Mouse (Mus musculus) CD4-positive, CD25-positive, alpha-beta regulatory T cell, adult 4 months (primary cell): ENCODE results near the gene Ntf3. TPM values are rescaled to one million over a fixed set of nuclear protein-coding genes. Genes with fewer than 3 reads are reported as not detected.

Experiments
- ATAC-seq: one replicate; pipeline ENCODE4 v1.8.0; 2017
- polyA plus RNA-seq, 2 experiments: library from polyadenylated mRNA; unstranded; fragments of 100-300 nt; shearing (Covaris generic); gene quantifications; one replicate each; pipeline ENCODE4 v1.2.1; 2017

Gene Ntf3
- polyA plus RNA-seq, 2 experiments from 2014 or later = not detected

- ATAC-seq = no peak
Observed at GRCm38 (mm10) chr6:126155928-126156327, 10.8 kb downstream of the Ntf3 start.

DNA sequence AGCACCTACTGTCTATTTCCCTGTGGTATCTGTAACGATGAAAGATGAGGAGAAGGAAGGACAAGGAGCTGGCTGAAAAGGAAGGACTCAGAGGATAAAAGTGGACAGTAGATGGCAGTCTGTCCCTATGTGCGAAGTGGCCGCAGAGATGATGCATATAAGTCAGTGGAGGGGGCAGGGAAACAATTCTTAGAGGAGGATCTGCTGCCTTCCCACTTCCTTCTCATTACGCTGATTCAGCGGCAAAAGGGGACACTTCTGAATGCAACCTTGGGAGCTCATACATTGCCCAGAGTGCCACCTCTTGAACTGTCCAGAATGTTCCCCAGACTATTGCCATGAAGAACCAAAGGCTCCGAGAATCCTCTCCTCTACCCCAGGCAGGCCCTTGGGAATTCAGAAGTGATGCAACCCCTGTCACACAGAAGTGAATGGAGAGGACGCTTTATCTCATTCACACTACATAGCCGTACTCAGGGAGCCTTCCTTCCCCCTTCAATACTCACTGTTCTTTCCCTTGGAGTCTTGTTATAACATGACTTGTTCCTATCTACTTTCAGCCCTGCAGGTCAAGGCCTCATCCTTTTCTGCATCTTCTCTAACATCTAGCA lies 12.2 kb downstream of the Ntf3 start:
- no peak for ATAC-seq

- no peak for ATAC-seq
Observed at GRCm38 (mm10) chr6:126153154-126153553, 13.6 kb downstream of the Ntf3 start.

GRCm38 (mm10) chr6:126143659-126144058 lies 23.1 kb downstream of the Ntf3 start:
- ATAC-seq = no peak

DNA sequence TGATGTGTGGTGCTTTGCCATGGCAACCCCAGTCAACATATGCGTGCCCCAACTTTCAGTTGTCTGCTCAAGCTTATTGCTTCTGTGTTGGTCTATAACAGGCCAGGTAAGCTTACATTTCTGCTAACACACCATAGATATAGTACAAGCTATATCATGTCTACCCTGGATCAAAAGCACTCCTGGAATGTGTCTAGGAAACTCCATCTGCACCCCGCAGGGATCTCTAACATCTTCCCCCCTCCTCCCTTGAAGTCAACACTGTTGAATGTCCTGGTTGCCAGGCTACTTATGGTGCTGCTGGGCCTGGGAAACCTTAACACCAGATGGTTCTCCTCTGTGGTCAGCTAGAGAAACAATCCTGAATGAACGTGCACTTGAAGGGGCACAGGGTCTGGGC lies 24.0 kb downstream of the Ntf3 start:
- ATAC-seq = no peak

GRCm38 (mm10) chr6:126142021-126142554 lies 24.6 kb downstream of the Ntf3 start:
- ATAC-seq = no peak

- no peak for ATAC-seq
Observed at GRCm38 (mm10) chr6:126141472-126141871, 25.2 kb downstream of the Ntf3 start.

DNA sequence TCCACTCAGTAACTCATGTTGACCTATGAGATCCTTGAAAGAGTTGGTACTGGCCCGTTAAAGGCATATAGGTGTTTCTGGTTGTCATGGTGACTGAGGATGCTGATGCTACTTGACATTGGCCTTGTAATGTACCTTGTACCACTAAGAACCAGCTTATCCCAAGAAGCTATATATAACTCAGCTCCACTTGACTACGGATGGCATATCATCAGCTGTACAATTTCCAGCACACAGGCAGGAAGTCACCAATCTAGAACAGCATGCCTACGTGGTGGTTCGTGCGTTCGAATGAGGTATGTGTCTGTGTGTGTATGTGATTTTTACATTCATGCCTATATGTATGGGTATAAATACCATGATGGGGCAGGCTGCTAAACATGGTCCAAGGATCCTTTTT lies 25.7 kb downstream of the Ntf3 start:
- ATAC-seq = no peak

DNA sequence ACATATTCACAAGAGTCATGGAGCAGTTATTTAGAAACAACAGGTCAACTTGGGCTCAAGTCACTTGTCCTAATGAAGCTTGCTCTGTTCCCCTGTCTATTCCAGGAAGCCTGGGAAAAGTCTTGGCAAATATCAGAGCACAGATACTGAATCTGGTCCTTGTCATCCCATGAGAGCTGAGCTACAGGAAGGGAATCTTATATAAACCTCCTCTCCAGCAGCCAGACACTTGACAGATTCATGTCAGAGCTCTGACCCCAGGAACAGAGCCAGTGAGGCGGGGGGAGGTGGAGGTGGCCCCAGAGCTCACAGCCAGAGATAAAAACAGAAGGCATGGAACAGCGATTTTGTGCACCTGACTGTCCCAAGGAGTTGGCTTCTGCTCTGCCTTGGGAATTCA lies 26.3 kb downstream of the Ntf3 start:
- ATAC-seq = no peak

- ATAC-seq = no peak
Observed at GRCm38 (mm10) chr6:126134155-126134906, 32.4 kb downstream of the Ntf3 start.

DNA sequence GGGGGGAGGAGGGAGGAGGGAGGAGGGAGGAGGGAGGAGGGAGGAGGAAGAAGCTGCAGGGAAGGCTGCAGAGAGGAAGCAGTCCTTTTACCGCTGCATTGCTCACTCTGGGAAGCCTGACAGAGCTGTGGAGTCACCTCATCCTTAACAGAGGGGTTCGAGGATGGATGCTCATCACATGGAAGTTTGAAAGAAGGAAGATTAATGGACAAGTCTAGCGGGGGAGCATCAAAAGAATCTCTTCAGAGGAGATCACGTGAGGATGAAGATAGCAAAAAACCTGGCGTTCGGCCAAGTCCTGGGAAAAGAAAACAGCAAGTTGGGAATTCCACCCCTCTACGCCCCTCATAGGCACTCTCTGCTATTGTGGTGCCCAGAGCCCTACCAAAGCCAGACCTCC lies 38.5 kb downstream of the Ntf3 start:
- ATAC-seq = no peak

- no peak for ATAC-seq
Observed at GRCm38 (mm10) chr6:126118247-126118646, 48.5 kb downstream of the Ntf3 start.

GRCm38 (mm10) chr6:126117191-126117590 lies 49.5 kb downstream of the Ntf3 start:
- ATAC-seq = no peak

DNA sequence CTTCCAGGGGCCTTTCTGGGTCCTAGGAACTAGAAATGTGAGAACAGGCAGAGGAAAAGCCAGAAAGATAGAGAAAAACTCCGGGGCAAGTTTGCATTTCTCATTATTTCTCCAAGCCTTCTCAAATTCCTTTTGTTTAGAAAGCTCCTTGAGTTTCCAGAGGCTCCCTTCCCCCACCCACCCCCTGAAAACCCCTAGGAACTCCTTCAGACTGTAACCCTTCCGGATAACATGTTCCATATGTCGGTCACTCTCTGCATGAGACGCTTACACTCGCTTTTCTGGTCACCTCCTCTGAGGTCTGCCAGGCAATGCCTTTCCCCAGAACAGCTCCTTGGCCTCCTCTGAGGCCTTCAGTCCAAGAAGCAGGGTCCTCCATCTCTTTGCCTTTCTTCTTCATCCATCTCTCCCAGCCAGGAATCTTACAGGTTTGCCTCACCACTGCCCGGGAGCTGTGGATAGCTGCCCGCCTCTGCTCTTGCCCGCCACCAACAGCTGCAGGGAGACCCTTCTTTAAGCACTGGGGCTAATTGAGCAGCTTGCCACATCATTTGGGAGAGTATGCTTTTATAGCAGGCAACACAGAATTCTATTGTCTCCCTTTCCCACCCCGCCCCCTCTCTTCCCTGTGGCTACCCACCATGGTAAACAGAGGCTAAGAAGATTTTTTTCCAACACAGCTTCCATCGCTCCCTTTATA lies 51.6 kb downstream of the Ntf3 start:
- ATAC-seq = no peak

GRCm38 (mm10) chr6:126110892-126111835 lies 55.5 kb downstream of the Ntf3 start:
- ATAC-seq = no peak

- ATAC-seq = no peak
Observed at GRCm38 (mm10) chr6:126109184-126109583, 57.5 kb downstream of the Ntf3 start.

- no peak for ATAC-seq
Observed at GRCm38 (mm10) chr6:126108771-126109170, 57.9 kb downstream of the Ntf3 start.

DNA sequence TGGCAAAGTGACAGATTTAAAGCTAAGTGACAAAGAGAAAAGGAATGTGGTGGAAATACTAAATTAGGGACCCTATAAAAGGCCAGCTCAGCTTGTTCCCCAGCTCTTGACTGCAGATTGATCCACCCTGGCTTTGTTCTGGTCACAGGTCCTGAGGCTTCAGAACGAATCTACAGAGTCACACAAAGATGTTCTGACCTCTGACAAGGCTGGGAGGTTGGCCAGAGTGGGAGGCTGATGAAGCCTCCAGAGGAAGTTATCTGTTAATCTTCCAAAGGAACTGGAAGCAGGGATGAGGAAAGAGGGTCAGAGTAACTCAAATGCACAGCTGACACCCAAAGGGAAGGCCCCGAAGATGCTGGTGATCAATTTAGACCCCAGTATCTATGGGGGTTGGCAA lies 59.3 kb downstream of the Ntf3 start:
- no peak for ATAC-seq

GRCm38 (mm10) chr6:126106798-126107173 lies 59.9 kb downstream of the Ntf3 start:
- ATAC-seq = no peak

DNA sequence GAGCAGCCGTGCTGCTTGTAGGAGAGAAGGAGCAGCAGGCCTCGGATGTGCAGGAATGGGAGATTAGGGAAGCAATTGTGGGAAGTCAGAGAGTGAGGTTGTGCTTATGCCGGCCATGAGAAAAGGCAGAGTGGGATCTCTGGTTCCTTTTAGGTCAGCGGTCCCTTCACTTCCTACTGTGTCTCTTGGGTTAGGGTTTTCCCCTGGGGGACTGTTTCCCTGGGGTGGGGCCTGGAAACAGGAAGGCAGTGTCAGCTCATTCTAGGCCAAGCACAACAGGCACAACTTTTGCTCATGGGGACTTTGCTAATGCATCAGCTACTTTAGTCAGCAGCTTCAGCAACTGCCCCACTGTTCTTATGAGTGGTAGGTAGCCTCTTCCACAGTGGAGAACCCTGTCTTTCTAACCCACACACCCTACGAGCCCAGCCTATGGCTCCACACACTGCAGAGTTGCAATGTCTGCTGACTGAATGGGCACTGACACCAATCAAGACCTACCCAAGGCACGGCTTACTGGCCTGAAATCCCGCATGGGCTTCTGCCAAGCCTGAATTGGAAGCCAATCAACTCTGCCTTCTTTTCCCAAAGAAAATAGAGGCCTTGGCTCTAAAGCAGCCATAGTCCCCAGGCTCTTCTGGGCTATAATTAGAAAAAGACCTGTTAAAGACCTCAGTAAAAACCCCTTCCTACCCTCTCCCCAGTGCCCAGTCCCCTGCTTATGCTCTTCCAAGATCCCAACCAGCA lies 60.5 kb downstream of the Ntf3 start:
- ATAC-seq = no peak

DNA sequence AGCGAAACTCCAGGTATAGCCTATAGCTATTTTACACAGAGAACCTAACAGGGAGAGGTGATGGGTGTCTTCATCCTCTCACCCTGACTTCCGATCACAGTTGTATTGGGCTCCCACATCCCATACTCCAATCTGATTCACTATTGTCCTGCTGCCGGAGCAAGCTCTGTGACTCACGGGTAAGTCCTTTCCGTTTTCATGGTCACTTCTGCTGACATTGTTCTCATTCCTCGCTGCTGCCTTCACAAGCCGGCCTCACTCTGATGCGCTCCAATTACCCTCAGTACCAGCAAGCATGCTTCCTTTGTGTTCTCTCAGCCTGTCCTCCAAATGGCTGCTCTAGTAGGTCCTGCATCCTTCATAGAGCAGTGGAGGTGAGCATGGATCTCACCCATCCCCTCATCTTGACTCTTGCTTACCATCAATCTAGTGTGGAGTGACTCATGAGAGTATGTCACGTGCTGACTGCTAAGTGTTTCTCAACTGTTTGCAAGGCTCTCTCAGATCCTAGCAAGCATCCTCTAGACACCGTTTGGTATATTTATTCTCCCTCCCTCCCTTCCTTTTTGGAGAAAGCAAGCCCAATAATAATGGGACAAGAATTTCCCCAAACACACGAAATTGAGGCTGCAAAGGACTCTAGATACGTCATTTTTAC lies 61.5 kb downstream of the Ntf3 start:
- no peak for ATAC-seq
